Mouse (Mus musculus) liver, postnatal 0 days (tissue): ENCODE results near the gene Cldn4.

Source experiments
- CTCF ChIP-seq: sonication (generic); IDR thresholded peaks from 2 replicates; pipeline ENCODE4 v1.5.1; 2016; ENCODE audit warnings: antibody characterized with exemption, low read depth
- EP300 ChIP-seq: IDR thresholded peaks from 2 replicates; pipeline ENCODE4 v1.6.1; 2016; ENCODE audit warnings: antibody characterized with exemption, low read depth, mild to moderate bottlenecking

- TF ChIP-seq CTCF (peak; percentile 72), EP300 (no peak)
These were observed 13.8 kb downstream of the Cldn4 start for GRCm38 (mm10) chr5:134932903-134933276.
